Mouse (Mus musculus) macrophage (primary cell): ENCODE data around the gene Emc7. TPM values are rescaled to one million over a fixed set of nuclear protein-coding genes. Genes with fewer than 3 reads are reported as not detected.
A peak's percentile ranks its signal among the peaks of the same experiment; 100 is the strongest.

Experiments
- H3K27ac ChIP-seq: fragments of 350-480 bp; formaldehyde crosslinking; 2 replicates; pipeline ENCODE4 v1.9.0; 2021
- H3K36me3 ChIP-seq: fragments of 350-480 bp; formaldehyde crosslinking; 2 replicates; pipeline ENCODE4 v1.9.0; 2021; ENCODE audit errors: inconsistent target
- H3K4me3 ChIP-seq: fragments of 350-480 bp; formaldehyde crosslinking; 2 replicates; pipeline ENCODE4 v1.9.0; 2021; ENCODE audit errors: inconsistent target
- H3K79me2 ChIP-seq: fragments of 350-480 bp; formaldehyde crosslinking; 2 replicates; pipeline ENCODE4 v1.9.0; 2021; ENCODE audit errors: inconsistent target
- WGBS: methylation state at CpG from one replicate; pipeline ENCODE4 v1.1.7; 2026; ENCODE audit warnings: inconsistent platforms; ENCODE audit not compliant: missing documents; 5-methylcytosine and 5-hydroxymethylcytosine counted together
- polyA plus RNA-seq: library from polyadenylated mRNA; stranded (reverse); fragments of 250-400 nt; gene quantifications from 3 replicates; pipeline ENCODE4 v1.2.4, GENCODE M21; 2018; ENCODE audit warnings: inconsistent platforms

Emc7 gene
- polyA plus RNA-seq, 1 experiment from 2014 or later, result 22.4 TPM

DNA sequence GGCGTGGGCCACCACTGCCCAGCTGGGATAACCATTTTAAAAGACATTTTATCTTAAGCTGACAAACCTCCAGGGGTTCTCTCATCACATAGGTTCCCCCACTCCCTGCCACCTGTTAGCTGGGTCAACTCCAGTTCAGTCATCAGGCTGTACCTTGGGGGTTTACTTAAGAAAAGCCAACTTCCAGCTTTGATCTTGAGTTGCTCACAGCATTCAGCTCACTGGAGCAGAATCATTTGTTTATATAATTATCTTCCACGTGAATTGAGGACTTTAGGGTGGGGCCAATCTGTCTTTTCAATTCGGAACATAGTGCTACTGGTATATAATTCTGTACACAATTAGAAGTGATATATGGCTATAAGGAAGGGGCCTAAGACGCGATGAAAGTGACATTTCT, 36.8 kb downstream of the Emc7 start:
- no peak overlapping the region for H3K27ac ChIP-seq
- 95% methylated on average over 5 of the region's 5 CpGs for WGBS
- H3K4me3 ChIP-seq, result no peak overlapping the region
- H3K36me3 ChIP-seq, result no peaks in the 10 kb centered on the region
- no peaks in the 10 kb centered on the region for H3K79me2 ChIP-seq

DNA sequence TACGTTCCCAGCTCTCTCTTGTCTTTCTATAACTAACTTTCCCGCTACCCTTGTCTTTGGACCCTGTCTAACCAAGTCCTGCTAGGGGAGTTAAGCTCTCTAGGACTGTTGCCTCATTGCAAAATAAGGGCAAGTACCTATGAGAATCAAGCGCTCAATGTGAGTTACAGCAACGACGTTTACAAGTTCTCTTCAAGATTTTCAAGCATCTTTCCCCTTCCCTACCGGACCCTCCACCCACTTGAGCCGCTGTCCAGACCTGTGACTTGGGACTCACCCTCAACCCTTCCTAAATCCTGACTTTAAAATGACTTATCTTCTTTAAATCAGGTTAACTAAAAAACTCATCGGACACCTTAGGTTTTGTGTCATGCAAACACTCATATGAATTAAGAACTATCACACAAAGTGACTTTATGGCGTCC, 37.6 kb downstream of the Emc7 start:
- Histone ChIP-seq H3K4me3 (peak overlapping the region; percentile 34), H3K27ac (peak overlapping the region; percentile 48), H3K79me2 (no peaks in the 10 kb centered on the region), H3K36me3 (no peaks in the 10 kb centered on the region)
- WGBS, result 9% methylated on average over 9 of the region's 9 CpGs

DNA sequence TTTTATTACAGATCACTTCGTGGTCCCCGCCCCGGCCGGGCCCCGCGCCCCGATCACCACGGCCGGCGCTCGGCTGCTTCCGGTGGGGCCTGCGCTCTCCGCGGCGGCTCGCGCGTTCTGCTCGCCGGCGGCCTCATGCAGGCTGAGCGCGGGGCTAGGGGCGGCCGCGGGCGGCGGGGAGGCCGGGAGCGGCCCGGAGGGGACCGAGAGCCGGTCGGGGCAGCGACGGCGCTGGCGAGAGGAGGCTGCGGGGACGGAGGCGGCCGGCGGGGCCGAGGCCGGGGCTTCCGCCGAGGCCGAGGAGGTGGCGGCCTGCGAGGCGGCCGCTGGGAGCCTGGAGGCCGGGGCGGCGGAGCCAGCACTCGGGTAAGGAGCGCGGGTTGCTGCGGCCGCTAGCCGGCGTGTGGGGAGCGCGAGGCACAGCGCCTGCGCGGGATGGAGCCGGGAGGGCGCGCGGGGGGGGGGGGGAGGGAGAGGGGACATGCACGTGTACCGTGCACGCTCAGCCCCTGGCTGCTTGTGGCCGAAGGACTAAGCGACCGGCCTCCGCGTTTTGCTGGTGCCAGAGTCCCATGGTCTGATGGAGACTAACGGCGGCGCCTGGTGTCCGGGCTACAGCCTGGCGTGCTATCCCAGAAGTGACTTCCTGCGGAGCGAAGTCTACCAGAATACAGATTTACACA, 38.2 kb downstream of the Emc7 start, which contains the start of gene Aven:
TSS of gene Aven (plus strand) at position 109 of the 683 bp plus-strand sequence.
- Histone ChIP-seq H3K27ac (peak within 1 kb of the TSS; percentile 48), H3K79me2 (no peaks in the 10 kb centered on the region), H3K4me3 (peak within 1 kb of the TSS; percentile 48), H3K36me3 (no peaks in the 10 kb centered on the region)
- 1% methylated on average over 64 of the region's 87 CpGs for WGBS

DNA sequence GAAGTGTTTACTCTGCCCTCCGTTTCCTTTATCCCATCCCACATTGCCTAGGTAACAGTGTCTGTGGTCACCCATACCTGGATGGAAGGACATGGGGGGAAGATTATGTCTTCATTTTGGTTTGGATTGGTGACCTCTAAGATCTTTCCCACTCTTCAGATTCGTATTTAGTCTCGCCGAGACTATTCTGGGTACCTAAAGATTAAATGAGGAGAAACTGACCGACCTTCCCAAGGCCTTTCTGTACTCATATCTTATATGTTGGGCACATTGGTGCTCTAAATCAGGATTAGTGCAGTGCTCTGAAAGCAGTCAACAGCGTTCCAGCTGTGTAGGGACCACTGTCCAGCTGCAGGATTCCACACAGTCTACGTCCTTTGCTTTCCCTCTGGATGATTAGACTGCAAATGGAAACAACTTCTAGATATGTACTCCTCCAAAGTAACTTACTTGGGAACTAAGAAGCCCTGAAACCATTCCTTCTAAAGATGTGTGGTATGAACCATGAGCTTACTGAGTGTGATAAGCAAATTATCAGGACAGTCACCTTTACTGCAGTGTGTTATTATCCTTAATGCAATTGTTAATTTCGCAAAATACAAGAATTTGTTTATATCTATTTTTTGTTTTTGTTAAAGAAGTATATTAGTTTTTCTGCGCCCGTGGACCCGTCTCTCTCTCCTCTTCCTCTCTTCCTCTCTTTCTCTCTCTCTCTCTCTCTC, 38.9 kb downstream of the Emc7 start:
- H3K27ac ChIP-seq, result no peak overlapping the region
- 46% methylated on average over 10 of the region's 11 CpGs for WGBS
- no peaks in the 10 kb centered on the region for H3K36me3 ChIP-seq
- no peaks in the 10 kb centered on the region for H3K79me2 ChIP-seq
- peak overlapping the region; percentile 48 for H3K4me3 ChIP-seq

DNA sequence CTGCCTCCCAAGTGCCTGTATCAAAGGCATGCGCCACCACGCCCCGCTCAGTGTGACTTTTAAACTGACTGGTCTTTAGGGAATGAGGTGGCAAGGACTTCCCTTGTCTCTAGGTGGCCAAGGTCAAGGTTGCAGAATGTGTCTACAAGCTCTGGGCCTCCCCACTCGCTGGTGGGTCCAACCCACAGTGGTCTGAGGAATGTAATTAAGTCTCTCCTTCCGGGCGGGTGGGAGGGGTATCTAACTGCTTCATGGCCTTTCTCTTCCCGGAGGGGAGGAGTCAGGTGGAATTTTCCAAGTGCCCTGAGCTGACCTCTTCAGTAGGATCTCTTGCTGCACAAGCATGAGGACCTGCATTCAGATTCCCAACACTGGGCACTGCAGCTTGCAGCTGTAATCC, 43.1 kb downstream of the Emc7 start:
- Histone ChIP-seq H3K27ac (no peak overlapping the region), H3K79me2 (no peaks in the 10 kb centered on the region), H3K36me3 (no peaks in the 10 kb centered on the region), H3K4me3 (no peak overlapping the region)
- WGBS, result 93% methylated on average over 7 of the region's 7 CpGs

DNA sequence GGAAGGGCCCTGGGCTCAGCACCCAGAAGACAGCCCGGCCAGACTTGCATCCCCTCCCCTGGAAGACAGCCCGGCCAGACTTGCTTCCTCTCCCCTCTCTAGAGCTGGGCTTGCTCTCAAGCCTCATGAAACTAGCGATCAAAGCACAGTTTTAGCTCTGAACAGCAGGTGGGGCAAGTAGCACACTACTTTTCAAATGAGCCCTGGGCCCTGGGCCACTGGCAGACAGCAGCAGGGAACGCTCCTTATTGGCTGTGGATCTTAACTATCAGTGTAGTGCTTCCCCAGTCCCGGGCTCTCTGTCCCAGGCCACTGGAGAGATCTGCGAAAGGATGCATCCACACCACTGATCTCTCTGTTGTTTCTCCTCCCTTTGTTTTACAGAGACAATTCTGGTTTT, 46.4 kb downstream of the Emc7 start:
- no peaks in the 10 kb centered on the region for H3K79me2 ChIP-seq
- no peak overlapping the region for H3K27ac ChIP-seq
- no peak overlapping the region for H3K4me3 ChIP-seq
- no peaks in the 10 kb centered on the region for H3K36me3 ChIP-seq
- 21% methylated on average over 6 of the region's 6 CpGs for WGBS

DNA sequence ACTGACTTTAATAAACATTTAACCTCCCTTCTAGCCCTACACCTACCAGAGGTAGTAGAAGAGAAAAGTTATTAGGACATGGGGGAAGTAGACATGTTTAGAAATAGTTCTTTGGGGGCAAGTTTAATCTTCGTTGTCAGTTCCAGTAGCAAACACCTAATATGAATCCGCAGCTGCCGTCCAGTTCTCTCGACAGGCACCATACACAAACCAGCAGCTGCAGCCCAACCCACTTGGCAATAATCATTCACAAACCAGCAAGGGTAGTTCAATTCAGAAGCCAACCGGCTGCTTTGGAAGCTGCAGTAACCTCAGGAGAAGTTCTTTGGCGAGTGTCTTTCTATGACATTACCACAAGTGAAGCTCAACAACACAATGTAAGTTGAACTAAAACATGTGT, 49.2 kb downstream of the Emc7 start:
- Histone ChIP-seq H3K27ac (no peak overlapping the region), H3K4me3 (no peak overlapping the region), H3K79me2 (no peaks in the 10 kb centered on the region), H3K36me3 (no peaks in the 10 kb centered on the region)
- 95% methylated on average over 6 of the region's 6 CpGs for WGBS

DNA sequence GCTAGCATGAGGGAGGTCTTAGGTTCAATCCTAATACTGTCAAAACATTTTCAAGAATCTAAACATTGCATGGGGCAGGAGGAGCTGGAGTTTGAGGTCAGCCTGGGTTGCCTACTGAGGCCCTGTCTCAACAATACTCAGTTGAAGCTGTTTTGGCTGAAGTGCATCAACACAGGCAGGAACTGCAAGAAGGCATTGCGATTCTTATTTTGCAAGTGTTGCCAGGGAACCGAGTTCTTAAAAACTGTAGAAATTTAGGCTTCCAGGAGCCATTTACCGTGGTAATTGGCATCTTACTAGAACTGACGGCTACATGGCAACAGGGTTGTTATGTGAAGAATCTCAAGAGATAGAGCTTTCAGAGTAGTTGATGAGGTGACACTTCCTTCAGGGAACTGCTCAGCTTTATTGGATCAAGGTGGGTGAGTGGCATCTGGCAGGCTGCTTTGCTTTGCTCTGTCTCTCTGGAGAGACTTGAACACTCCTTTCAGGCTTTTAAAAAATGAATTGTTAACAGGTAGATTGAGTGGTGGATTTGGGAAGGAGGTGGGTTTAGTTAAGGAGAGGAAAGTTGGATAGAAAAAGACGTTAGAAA, 52.1 kb downstream of the Emc7 start:
- Histone ChIP-seq H3K27ac (no peak overlapping the region), H3K36me3 (no peaks in the 10 kb centered on the region), H3K4me3 (no peak overlapping the region), H3K79me2 (no peaks in the 10 kb centered on the region)
- 97% methylated on average over 5 of the region's 5 CpGs for WGBS

DNA sequence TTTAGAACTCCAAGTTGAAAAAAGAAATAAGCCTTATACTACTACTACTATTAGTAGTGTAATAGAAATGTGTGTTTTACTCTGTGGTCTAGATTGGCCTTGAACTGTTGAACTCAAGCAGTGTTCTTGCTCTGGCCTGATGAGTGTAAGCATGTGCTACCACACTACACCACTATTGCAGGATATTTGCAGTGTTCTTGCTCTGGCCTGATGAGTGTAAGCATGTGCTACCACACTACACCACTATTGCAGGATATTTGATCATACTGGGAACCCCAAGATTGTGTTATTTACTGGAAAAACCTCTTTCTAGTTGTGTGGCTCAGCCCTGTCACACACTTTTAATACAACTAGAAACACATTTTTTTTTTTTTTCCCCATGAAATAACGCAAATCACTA, 52.6 kb downstream of the Emc7 start:
- 88% methylated on average over 1 of the region's 1 CpGs for WGBS
- no peak overlapping the region for H3K4me3 ChIP-seq
- H3K36me3 ChIP-seq, result no peaks in the 10 kb centered on the region
- no peaks in the 10 kb centered on the region for H3K79me2 ChIP-seq
- H3K27ac ChIP-seq, result no peak overlapping the region

DNA sequence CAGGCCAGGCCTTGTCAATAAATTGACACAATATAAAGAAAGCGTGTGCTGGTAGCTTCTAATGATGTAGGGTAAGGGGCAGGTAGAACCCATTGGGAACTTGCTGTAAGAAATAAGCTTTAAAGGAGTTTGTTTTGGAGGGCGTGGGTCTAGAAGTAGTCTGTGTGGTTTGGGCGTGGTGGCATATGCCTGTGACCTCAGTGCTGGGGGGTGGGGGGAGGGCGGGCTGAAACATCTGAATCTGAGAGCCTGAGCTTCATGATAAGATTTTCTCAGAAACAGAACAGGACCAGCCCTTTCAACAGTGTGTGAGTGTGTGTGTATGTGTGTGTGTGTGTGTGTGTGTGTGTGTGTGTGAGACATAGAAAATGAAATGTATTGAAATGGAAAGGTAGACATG, 55.3 kb downstream of the Emc7 start:
- no peak overlapping the region for H3K4me3 ChIP-seq
- no peak overlapping the region for H3K27ac ChIP-seq
- 79% methylated on average over 4 of the region's 4 CpGs for WGBS
- H3K36me3 ChIP-seq, result no peaks in the 10 kb centered on the region
- H3K79me2 ChIP-seq, result no peaks in the 10 kb centered on the region

DNA sequence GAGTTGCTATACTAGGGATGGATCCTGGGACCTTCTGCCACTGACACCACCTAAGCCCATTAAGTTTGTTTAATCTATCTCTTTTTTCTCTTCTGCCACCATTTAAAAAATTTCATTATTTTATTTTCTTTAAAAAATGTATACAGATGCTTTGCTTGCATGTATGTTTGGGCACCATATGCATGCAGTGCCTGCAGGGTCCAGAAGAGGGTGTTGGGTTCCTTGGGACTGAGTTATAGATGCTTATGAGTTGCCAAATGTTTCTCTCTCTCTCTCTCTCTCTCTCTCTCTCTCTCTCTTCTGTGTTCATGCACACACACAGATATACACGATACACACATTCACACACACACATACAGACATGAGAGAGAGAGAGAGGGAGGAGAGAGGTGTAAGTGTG, 58.2 kb downstream of the Emc7 start:
- no CpG with 5 or more reads among the region's 1 CpGs for WGBS
- H3K79me2 ChIP-seq, result no peaks in the 10 kb centered on the region
- H3K36me3 ChIP-seq, result no peaks in the 10 kb centered on the region
- H3K4me3 ChIP-seq, result no peak overlapping the region
- no peak overlapping the region for H3K27ac ChIP-seq

DNA sequence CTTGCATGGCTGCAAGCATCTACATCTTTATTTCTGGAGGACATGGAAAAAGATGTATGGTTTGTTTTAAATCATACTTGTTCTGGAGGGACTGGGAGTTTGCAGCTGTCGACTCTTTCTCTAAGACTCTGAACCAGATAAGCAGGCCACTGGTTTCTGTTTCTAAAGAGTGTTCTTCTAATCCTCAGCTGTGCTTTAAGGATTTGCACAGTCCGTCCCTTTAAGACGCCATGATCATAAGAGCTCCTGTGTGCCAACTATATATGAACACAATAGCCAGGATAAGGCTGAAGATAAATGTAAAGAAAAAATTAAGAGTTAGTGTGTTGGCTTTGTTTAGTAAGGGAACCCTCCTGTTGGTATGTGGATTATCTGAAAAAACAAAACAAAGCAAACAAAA, 61.9 kb downstream of the Emc7 start:
- Histone ChIP-seq H3K79me2 (no peaks in the 10 kb centered on the region), H3K27ac (no peak overlapping the region), H3K36me3 (no peaks in the 10 kb centered on the region), H3K4me3 (no peak overlapping the region)
- 92% methylated on average over 3 of the region's 3 CpGs for WGBS

DNA sequence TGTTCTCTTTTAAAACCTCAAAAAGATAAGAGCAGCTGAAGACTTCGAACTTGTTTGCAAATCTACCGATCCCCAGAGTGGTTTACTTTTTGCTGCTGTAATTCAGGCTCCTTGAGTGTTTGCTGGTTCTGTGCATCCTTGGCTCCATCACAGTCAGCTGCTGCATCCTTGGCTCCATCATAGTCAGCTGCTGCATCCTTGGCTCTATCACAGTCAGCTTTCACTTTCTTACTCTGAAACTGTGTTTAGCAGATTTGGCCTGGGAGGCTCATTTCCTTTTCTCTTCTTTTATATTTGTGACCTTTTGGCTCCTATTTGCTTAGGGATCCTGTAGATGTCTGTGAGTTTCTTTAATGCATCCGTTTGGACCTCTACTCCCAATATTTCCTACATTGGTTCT, 62.4 kb downstream of the Emc7 start:
- no peaks in the 10 kb centered on the region for H3K79me2 ChIP-seq
- no peak overlapping the region for H3K4me3 ChIP-seq
- H3K27ac ChIP-seq, result no peak overlapping the region
- H3K36me3 ChIP-seq, result no peaks in the 10 kb centered on the region
- 95% methylated on average over 3 of the region's 3 CpGs for WGBS

DNA sequence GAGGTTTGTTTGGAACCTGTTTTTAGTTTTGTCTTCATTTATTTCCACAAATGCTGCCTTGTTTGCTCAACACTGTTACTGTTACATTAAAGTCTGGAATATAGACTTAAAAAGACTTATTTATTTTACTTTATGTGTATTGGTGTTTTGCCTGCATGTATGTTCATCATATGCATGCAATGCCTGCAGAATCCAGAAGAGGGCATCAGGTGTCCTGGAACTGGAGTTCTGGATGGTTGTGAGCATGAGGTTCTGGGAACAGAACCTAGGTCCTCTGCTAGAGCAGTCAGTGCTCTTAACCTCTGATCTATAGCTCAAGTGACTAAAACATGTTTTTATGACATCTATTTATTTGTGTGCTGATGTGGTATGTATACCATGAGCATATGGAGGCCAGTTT, 63.7 kb downstream of the Emc7 start:
- H3K79me2 ChIP-seq, result no peaks in the 10 kb centered on the region
- H3K27ac ChIP-seq, result no peak overlapping the region
- no peak overlapping the region for H3K4me3 ChIP-seq
- no peaks in the 10 kb centered on the region for H3K36me3 ChIP-seq
